Mouse (Mus musculus): Measurements from ENCODE around the gene Chn1. TPM values are rescaled to one million over a fixed set of nuclear protein-coding genes. Genes with fewer than 3 reads are reported as not detected.

Chn1 gene
- polyA plus RNA-seq (2015; fragmentation: Illumina TruSeq; extraction: RNeasy Lipid Tissue Mini Kit (QIAGEN cat#74804); ENCODE audit: low read depth, low replicate concordance) = 1,525 TPM

DNA sequence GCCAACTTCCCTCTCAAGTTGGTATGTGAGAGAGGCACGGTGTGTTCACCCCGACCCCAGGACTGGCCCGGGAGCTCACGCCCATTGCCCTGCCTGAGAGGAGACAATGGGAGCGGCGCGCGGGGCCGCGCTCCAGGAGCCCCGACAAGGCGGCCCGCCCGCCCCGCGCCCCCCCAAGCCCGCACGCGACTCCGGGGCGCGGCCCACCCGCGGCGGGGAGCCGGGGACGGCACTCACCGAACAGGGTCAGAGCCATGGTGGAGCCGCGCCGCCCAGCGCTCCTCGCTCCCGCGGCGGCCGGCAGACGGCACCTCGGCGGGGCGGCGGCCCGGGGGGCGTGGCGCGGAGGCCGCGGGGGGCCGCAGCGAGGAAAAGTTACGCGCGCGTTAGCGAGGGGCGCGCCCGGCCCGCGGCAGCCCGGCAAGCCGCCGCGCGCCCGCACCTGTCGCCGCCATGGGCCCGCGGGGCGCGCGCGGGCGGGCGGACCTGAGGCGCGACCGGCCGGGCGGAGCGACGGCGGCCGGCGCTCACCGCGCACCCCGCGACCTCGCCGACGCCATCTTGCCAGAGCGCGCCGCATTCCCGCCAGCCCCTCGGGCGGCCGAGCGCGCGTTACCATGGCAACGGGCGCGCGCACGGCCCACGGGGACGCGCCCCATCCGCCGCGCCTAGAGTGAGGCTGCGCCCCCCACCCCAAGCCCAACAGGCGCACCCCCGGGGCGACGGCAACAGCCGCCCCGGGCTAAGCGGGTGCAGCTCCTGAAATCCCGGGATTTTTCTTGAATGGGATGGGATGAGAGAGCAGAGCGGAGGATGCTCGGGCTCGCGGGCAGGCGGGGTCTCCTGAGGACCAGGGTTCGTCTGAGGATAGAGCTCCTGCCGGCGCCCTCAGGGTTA lies at the start of gene Chn1:
TSS of gene Chn1 (minus strand) at position 561 of the 897 bp plus-strand sequence.

DNA sequence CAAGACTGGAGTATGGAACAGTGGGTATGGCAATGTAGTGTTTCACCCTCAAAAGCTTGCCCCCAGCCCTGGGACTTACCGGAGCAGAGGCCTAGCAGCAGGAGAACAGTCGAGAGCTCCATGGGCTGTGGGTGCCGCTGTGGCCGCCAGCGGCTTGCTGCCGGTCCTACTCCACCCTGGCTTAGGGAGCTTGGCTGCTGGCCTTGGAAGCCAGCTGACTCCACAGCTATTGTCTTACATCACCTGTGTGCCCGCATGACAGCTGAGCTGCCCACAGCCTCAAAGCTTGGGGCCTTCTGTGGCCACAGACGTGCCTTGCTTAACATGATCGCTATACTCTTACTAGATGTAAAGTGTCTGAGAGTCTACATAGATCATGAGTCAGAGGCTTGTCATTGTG lies 195.0 kb downstream of the Chn1 start, which contains the start of gene Chrna1:
TSS of gene Chrna1 (minus strand) at position 173 of the 400 bp plus-strand sequence.

Other genes starting within 250 kb of the Chn1 start
- gene Wipf1, start 245.6 kb downstream of the Chn1 start, polyA plus RNA-seq (2015; fragmentation: Illumina TruSeq; extraction: RNeasy Lipid Tissue Mini Kit (QIAGEN cat#74804); ENCODE audit: low read depth, low replicate concordance) = 7.7 TPM
- 0.31 TPM for gene Chrna1, start 195.0 kb downstream of the Chn1 start, polyA plus RNA-seq (2015; fragmentation: Illumina TruSeq; extraction: RNeasy Lipid Tissue Mini Kit (QIAGEN cat#74804); ENCODE audit: low read depth, low replicate concordance)
- 86.9 TPM for gene Atf2, start 117.3 kb upstream of the Chn1 start, polyA plus RNA-seq (2015; fragmentation: Illumina TruSeq; extraction: RNeasy Lipid Tissue Mini Kit (QIAGEN cat#74804); ENCODE audit: low read depth, low replicate concordance)
- gene Atp5g3, start 136.0 kb upstream of the Chn1 start, polyA plus RNA-seq (2015; fragmentation: Illumina TruSeq; extraction: RNeasy Lipid Tissue Mini Kit (QIAGEN cat#74804); ENCODE audit: low read depth, low replicate concordance) = 1,127 TPM